Mouse (Mus musculus) kidney, adult 2 months (tissue): ENCODE results near the gene Ptpru. TPM values are rescaled to one million over a fixed set of nuclear protein-coding genes. Genes with fewer than 3 reads are reported as not detected.

Experiments
- DNase-seq: peaks from one replicate; pipeline ENCODE4 v3.0.0; 2021
- H3K27ac ChIP-seq: fragments of 200-500 bp; 2 replicates; pipeline ENCODE4 v1.5.1; 2012; ENCODE audit warnings: low read depth, low read length, control low read depth, inconsistent platforms; ENCODE audit not compliant: insufficient read depth
- H3K27me3 ChIP-seq: fragments of 200-500 bp; replicated peaks from 2 replicates; pipeline ENCODE4 v1.6.1; 2012; ENCODE audit warnings: mild to moderate bottlenecking, moderate library complexity, low read length, inconsistent platforms; ENCODE audit not compliant: control insufficient read depth, insufficient read depth
- H3K36me3 ChIP-seq: fragments of 200-500 bp; 2 replicates; pipeline ENCODE4 v1.6.1; 2012; ENCODE audit warnings: mild to moderate bottlenecking, moderate library complexity, low read length, inconsistent platforms; ENCODE audit not compliant: control insufficient read depth, insufficient read depth
- H3K4me1 ChIP-seq: fragments of 200-500 bp; 2 replicates; pipeline ENCODE4 v1.6.1; 2011; ENCODE audit warnings: low read length; ENCODE audit not compliant: control insufficient read depth, insufficient read depth
- H3K4me3 ChIP-seq: fragments of 200-500 bp; 2 replicates; pipeline ENCODE4 v1.5.1; 2011; ENCODE audit warnings: mild to moderate bottlenecking, low read depth, low read length, control low read depth; ENCODE audit not compliant: insufficient read depth
- CTCF ChIP-seq: fragments of 200-500 bp; conservative IDR thresholded peaks from 2 replicates; pipeline ENCODE4 v1.5.1; 2011; ENCODE audit warnings: low read depth, mild to moderate bottlenecking, control low read depth, low read length, moderate library complexity, mixed read lengths; ENCODE audit not compliant: insufficient read depth, insufficient read length
- POLR2A ChIP-seq: fragments of 200-500 bp; IDR thresholded peaks from one replicate; pipeline ENCODE4 v1.6.1; 2011; ENCODE audit warnings: low read depth, low read length, control low read depth
- WGBS: fragments of 180-500 bp; shearing (Covaris S2); methylation state at CpG from one replicate; pipeline ENCODE4 v1.1.7; 2018; 5-methylcytosine and 5-hydroxymethylcytosine counted together
- polyA plus RNA-seq: library from polyadenylated mRNA; depleted of rRNA; stranded (reverse); fragments of >200 nt; gene quantifications from 2 replicates; pipeline ENCODE4 v1.2.3, GENCODE M21; 2012

Ptpru gene
- polyA plus RNA-seq, 1 experiment, result 19.5 TPM

- TF ChIP-seq POLR2A (no peak), CTCF (no peak)
- Histone ChIP-seq H3K4me1 (no peaks in the 10 kb centered on the region), H3K27me3 (no peaks in the 10 kb centered on the region), H3K27ac (no peak overlapping the region), H3K4me3 (no peak overlapping the region), H3K36me3 (no peaks in the 10 kb centered on the region)
- WGBS, result 65% methylated on average over 7 of the region's 7 CpGs
- DNase-seq, result no peak
Measured at GRCm38 (mm10) chr4:131751561-131751960, 86.5 kb downstream of the Ptpru start.

DNA sequence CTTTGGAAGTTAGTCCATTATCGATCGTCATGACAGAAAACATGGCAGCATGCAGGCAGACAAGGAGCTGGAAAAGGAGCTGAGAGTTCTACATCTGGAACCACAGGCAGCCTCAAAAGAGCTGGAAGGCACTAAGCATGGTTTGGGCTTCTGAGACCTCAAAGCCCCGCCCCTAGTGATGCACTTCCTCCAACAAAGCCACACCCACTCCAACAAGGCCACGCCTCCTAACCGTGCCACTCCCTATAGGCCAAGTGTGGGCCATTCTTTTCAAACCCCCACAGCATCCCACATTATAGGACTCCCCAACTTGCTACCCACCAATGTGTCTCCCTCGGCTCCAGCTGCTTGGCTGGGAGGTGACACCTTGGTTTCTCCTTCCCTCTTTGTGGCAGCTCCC, 88.3 kb downstream of the Ptpru start:
- Histone ChIP-seq H3K27ac (no peak overlapping the region), H3K4me1 (no peaks in the 10 kb centered on the region), H3K27me3 (no peaks in the 10 kb centered on the region), H3K36me3 (no peaks in the 10 kb centered on the region), H3K4me3 (no peak overlapping the region)
- no peak for DNase-seq
- WGBS, result 89% methylated on average over 6 of the region's 6 CpGs
- no peak for TF ChIP-seq POLR2A
- TF ChIP-seq CTCF, result no peak

- WGBS, result 33% methylated on average over 5 of the region's 5 CpGs
- Histone ChIP-seq H3K27ac (peak overlapping the region; percentile 62), H3K4me3 (no peak overlapping the region), H3K36me3 (no peaks in the 10 kb centered on the region), H3K4me1 (peaks cover 8% of the 10 kb centered on the region; the same call in 1 of the 2 replicates), H3K27me3 (no peaks in the 10 kb centered on the region)
- DNase-seq, result peak; percentile 59
- no peak for TF ChIP-seq POLR2A
- TF ChIP-seq CTCF, result no peak
Measured at GRCm38 (mm10) chr4:131744685-131745043, 93.4 kb downstream of the Ptpru start.

DNA sequence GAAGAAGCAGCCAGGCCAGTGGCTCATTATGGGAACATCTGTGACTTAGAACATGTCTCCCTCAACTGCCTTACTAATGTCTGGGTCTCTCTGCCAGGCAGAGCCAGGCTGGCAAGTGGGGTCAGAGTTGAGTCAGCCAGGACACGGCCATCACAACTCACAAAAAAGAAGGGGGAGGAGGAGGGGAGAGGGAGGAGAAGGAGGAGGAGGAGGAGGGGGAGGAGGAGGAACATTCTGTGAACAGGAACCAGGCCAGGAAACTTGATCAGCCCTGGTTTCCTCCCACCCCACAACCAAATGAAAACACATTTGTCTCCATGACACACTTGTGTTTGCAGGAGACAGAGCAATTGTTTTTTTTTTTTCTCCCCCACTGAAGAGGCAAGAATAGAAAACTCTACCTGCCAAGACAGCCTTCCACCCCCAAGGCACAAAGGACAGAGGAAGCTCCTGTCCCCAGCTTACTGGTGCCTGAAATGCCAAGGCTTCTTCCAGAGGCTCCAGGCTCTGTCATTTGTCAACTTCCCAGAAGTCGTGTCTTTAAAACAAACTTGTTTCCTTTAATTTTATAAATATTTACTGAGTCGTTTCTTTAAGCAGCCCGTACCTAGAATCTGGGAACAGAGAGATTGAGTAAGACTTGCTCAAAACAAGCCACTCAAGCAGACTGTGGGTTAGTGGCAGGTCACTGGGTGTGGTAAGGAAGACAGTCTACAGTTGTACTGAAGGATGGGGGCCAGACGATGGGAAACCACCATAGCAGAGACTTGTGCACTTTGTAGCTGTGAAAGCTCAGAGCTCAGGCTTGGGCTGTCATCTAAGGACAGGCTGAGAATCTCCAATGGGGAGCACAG, 94.0 kb downstream of the Ptpru start:
- 14% methylated on average over 5 of the region's 5 CpGs for WGBS
- peak overlapping the region; percentile 85 for H3K27ac ChIP-seq
- peak; percentile 83 for DNase-seq

DNA sequence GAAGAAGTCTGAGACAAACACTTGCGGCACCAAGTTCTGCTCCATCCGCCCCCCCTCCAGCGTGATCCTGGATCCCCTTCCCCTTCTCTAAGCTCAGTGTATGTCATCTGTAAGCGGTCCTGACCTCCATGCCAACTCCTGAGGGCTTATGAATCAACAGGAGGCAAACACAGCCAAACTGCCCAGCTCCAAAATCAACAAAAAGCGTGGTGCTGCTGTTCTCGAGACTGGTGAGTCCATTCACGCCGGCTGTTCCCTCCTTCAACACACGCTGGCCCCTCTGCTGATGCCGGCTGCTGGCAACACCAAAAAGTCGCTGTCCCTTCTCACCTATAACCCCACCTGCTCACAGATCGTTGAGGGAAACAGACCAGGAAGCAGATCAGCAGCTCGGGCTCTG, 95.1 kb downstream of the Ptpru start:
- no peak for DNase-seq
- WGBS, result 45% methylated on average over 13 of the region's 13 CpGs
- H3K27me3 ChIP-seq, result no peaks in the 10 kb centered on the region
- TF ChIP-seq CTCF, result no peak
- H3K27ac ChIP-seq, result peak overlapping the region; percentile 85
- H3K4me3 ChIP-seq, result no peak overlapping the region
- H3K4me1 ChIP-seq, result peaks cover 8% of the 10 kb centered on the region; the same call in 1 of the 2 replicates
- H3K36me3 ChIP-seq, result no peaks in the 10 kb centered on the region

More for the DNA sequence above, 94.0 kb downstream of the Ptpru start:
- Histone ChIP-seq H3K4me1 (peaks cover 8% of the 10 kb centered on the region; the same call in 1 of the 2 replicates), H3K36me3 (no peaks in the 10 kb centered on the region), H3K4me3 (no peak overlapping the region), H3K27me3 (no peaks in the 10 kb centered on the region)
- TF ChIP-seq CTCF (no peak), POLR2A (no peak)

GRCm38 (mm10) chr4:131740621-131741020, 97.5 kb downstream of the Ptpru start:
- Histone ChIP-seq H3K4me3 (no peak overlapping the region), H3K4me1 (peaks cover 8% of the 10 kb centered on the region; the same call in 1 of the 2 replicates), H3K36me3 (no peaks in the 10 kb centered on the region), H3K27ac (peak overlapping the region; percentile 53), H3K27me3 (no peaks in the 10 kb centered on the region)
- WGBS, result 46% methylated on average over 5 of the region's 5 CpGs
- no peak for TF ChIP-seq POLR2A
- TF ChIP-seq CTCF, result no peak
- peak; percentile 78 for DNase-seq

DNA sequence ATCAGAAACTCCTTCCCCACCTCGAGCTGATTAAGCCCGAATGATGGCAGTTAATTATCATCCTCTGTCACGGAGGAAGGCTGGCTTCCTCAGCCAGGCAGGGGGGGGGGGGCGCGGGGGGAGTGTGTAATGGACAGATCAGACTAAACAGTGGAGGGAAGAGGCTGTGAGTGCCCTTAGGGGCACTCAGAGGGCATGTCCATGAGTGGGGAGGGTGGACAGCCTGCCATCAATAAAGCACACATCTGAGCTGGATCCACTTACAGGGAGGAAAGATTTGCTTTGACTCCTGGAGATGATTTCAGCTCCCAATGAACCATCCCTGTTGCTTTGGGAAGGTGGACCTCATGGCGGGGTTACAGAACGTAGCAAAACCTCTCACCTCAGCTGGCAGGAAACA, 109.5 kb downstream of the Ptpru start:
- H3K27me3 ChIP-seq, result no peaks in the 10 kb centered on the region
- 19% methylated on average over 7 of the region's 7 CpGs for WGBS
- H3K4me3 ChIP-seq, result no peak overlapping the region
- no peak overlapping the region for H3K27ac ChIP-seq
- no peak for TF ChIP-seq CTCF
- no peak for TF ChIP-seq POLR2A
- H3K36me3 ChIP-seq, result no peaks in the 10 kb centered on the region
- no peak for DNase-seq
- no peaks in the 10 kb centered on the region for H3K4me1 ChIP-seq
